Mouse (Mus musculus): ENCODE data around the gene Dpp6.

Dpp6 gene

GRCm38 (mm10) chr5:27671487-27671886, 854.5 kb downstream of the Dpp6 start:
- DNase-seq (ENCODE audit: low spot score), result no peak

- peak; percentile 61 for DNase-seq (ENCODE audit: low spot score)
Observed at GRCm38 (mm10) chr5:27677247-27677666, 860.3 kb downstream of the Dpp6 start.

- DNase-seq (ENCODE audit: low spot score), result no peak
Observed at GRCm38 (mm10) chr5:27679151-27679550, 862.1 kb downstream of the Dpp6 start.

GRCm38 (mm10) chr5:27680476-27680875, 863.5 kb downstream of the Dpp6 start:
- DNase-seq (ENCODE audit: low spot score), result no peak

GRCm38 (mm10) chr5:27685162-27685561, 868.2 kb downstream of the Dpp6 start:
- no peak for DNase-seq (ENCODE audit: low spot score)

- no peak for DNase-seq (ENCODE audit: low spot score)
Observed at GRCm38 (mm10) chr5:27685923-27686322, 868.9 kb downstream of the Dpp6 start.

GRCm38 (mm10) chr5:27687311-27687710, 870.3 kb downstream of the Dpp6 start:
- DNase-seq (ENCODE audit: low spot score), result no peak

- no peak for DNase-seq (ENCODE audit: low spot score)
Observed at GRCm38 (mm10) chr5:27702482-27702881, 885.5 kb downstream of the Dpp6 start.

GRCm38 (mm10) chr5:27705020-27705419, 888.0 kb downstream of the Dpp6 start:
- no peak for DNase-seq (ENCODE audit: low spot score)

GRCm38 (mm10) chr5:27706551-27706950, 889.5 kb downstream of the Dpp6 start:
- DNase-seq (ENCODE audit: low spot score), result no peak

GRCm38 (mm10) chr5:27707283-27707682, 890.3 kb downstream of the Dpp6 start:
- no peak for DNase-seq (ENCODE audit: low spot score)

- DNase-seq (ENCODE audit: low spot score), result no peak
Observed at GRCm38 (mm10) chr5:27708209-27708608, 891.2 kb downstream of the Dpp6 start.

- DNase-seq (ENCODE audit: low spot score), result no peak
Observed at GRCm38 (mm10) chr5:27711461-27712192, 894.6 kb downstream of the Dpp6 start.

GRCm38 (mm10) chr5:27714356-27714755, 897.4 kb downstream of the Dpp6 start:
- DNase-seq (ENCODE audit: low spot score), result no peak

GRCm38 (mm10) chr5:27716026-27716425, 899.0 kb downstream of the Dpp6 start:
- DNase-seq (ENCODE audit: low spot score), result no peak

GRCm38 (mm10) chr5:27717301-27717700, 900.3 kb downstream of the Dpp6 start:
- DNase-seq (ENCODE audit: low spot score), result peak; percentile 70

- DNase-seq (ENCODE audit: low spot score), result no peak
Observed at GRCm38 (mm10) chr5:27719311-27719710, 902.3 kb downstream of the Dpp6 start.

GRCm38 (mm10) chr5:27724460-27724859, 907.5 kb downstream of the Dpp6 start:
- DNase-seq (ENCODE audit: low spot score), result no peak

- DNase-seq (ENCODE audit: low spot score), result no peak
Observed at GRCm38 (mm10) chr5:27730666-27731065, 913.7 kb downstream of the Dpp6 start.

GRCm38 (mm10) chr5:27731392-27731791, 914.4 kb downstream of the Dpp6 start:
- DNase-seq (ENCODE audit: low spot score), result no peak

- DNase-seq (ENCODE audit: low spot score), result no peak
Observed at GRCm38 (mm10) chr5:27732288-27732868, 915.4 kb downstream of the Dpp6 start.

- DNase-seq (ENCODE audit: low spot score), result no peak
Observed at GRCm38 (mm10) chr5:27737168-27737567, 920.2 kb downstream of the Dpp6 start.

GRCm38 (mm10) chr5:27739216-27739615, 922.2 kb downstream of the Dpp6 start:
- DNase-seq (ENCODE audit: low spot score), result no peak

- DNase-seq (ENCODE audit: low spot score), result no peak
Observed at GRCm38 (mm10) chr5:27744944-27745343, 927.9 kb downstream of the Dpp6 start.
